Mouse (Mus musculus): ENCODE measurements around the gene Cntrob. TPM values are rescaled to one million over a fixed set of nuclear protein-coding genes. Genes with fewer than 3 reads are reported as not detected.
A peak's percentile ranks its signal among the peaks of the same experiment; 100 is the strongest.

Cntrob gene
- polyA plus RNA-seq, 1 experiment from 2014 or later = 37.3 TPM

- Histone ChIP-seq H3K27ac (replicated peaks) (peak overlapping the region; percentile 100), H3K4me1 (peaks cover 88% of the 10 kb centered on the region), H3K27me3 (replicated peaks; ENCODE audit: low read depth, poor library complexity, severe bottlenecking) (no peaks in the 10 kb centered on the region), H3K9me3 (no peaks in the 10 kb centered on the region), H3K4me3 (peak overlapping the region; percentile 97), H3K36me3 (replicated peaks) (peaks cover 33% of the 10 kb centered on the region)
- WGBS = under 1% methylated on average over 26 of the region's 26 CpGs
- peak; percentile 93 for DNase-seq (ENCODE audit: low spot score)
Observed at GRCm38 (mm10) chr11:69366157-69366854, 42.7 kb upstream of the Cntrob start.

GRCm38 (mm10) chr11:69365722-69366121 lies 42.1 kb upstream of the Cntrob start:
- H3K4me3 ChIP-seq = peak overlapping the region; percentile 97
- no peak for DNase-seq (ENCODE audit: low spot score)
- WGBS = 22% methylated on average over 6 of the region's 6 CpGs
- H3K36me3 ChIP-seq (replicated peaks) = peaks cover 38% of the 10 kb centered on the region
- H3K4me1 ChIP-seq = peaks cover 84% of the 10 kb centered on the region
- H3K27ac ChIP-seq (replicated peaks) = peak overlapping the region; percentile 100
- H3K9me3 ChIP-seq = no peaks in the 10 kb centered on the region
- no peaks in the 10 kb centered on the region for H3K27me3 ChIP-seq (replicated peaks; ENCODE audit: low read depth, poor library complexity, severe bottlenecking)

GRCm38 (mm10) chr11:69364910-69365309 lies 41.3 kb upstream of the Cntrob start:
- peak overlapping the region; percentile 100 for H3K27ac ChIP-seq (replicated peaks)
- peak; percentile 63 for DNase-seq (ENCODE audit: low spot score)
- peaks cover 47% of the 10 kb centered on the region for H3K36me3 ChIP-seq (replicated peaks)
- 3% methylated on average over 6 of the region's 6 CpGs for WGBS
- H3K9me3 ChIP-seq = no peaks in the 10 kb centered on the region
- peaks cover 76% of the 10 kb centered on the region for H3K4me1 ChIP-seq
- H3K4me3 ChIP-seq = peak overlapping the region; percentile 97
- H3K27me3 ChIP-seq (replicated peaks; ENCODE audit: low read depth, poor library complexity, severe bottlenecking) = no peaks in the 10 kb centered on the region

- H3K4me1 ChIP-seq = peaks cover 72% of the 10 kb centered on the region
- WGBS = 47% methylated on average over 8 of the region's 8 CpGs
- peak overlapping the region; percentile 100 for H3K27ac ChIP-seq (replicated peaks)
- no peak for DNase-seq (ENCODE audit: low spot score)
- H3K36me3 ChIP-seq (replicated peaks) = peaks cover 52% of the 10 kb centered on the region
- H3K9me3 ChIP-seq = no peaks in the 10 kb centered on the region
- H3K27me3 ChIP-seq (replicated peaks; ENCODE audit: low read depth, poor library complexity, severe bottlenecking) = no peaks in the 10 kb centered on the region
- peak overlapping the region; percentile 97; the same call in 1 of the 2 replicates for H3K4me3 ChIP-seq
Observed at GRCm38 (mm10) chr11:69364376-69364775, 40.8 kb upstream of the Cntrob start.

GRCm38 (mm10) chr11:69362479-69362878 lies 38.9 kb upstream of the Cntrob start:
- H3K4me3 ChIP-seq = no peak overlapping the region
- H3K4me1 ChIP-seq = peaks cover 61% of the 10 kb centered on the region
- H3K27ac ChIP-seq (replicated peaks) = no peak overlapping the region
- peaks cover 71% of the 10 kb centered on the region for H3K36me3 ChIP-seq (replicated peaks)
- WGBS = 47% methylated on average over 2 of the region's 2 CpGs
- H3K9me3 ChIP-seq = no peaks in the 10 kb centered on the region
- DNase-seq (ENCODE audit: low spot score) = peak; percentile 31
- no peaks in the 10 kb centered on the region for H3K27me3 ChIP-seq (replicated peaks; ENCODE audit: low read depth, poor library complexity, severe bottlenecking)

- WGBS = 68% methylated on average over 7 of the region's 7 CpGs
Observed at GRCm38 (mm10) chr11:69362021-69362420, 38.4 kb upstream of the Cntrob start.

GRCm38 (mm10) chr11:69357690-69358089 lies 34.1 kb upstream of the Cntrob start:
- H3K27ac ChIP-seq (replicated peaks) = no peak overlapping the region
- no peaks in the 10 kb centered on the region for H3K27me3 ChIP-seq (replicated peaks; ENCODE audit: low read depth, poor library complexity, severe bottlenecking)
- H3K4me3 ChIP-seq = no peak overlapping the region
- H3K36me3 ChIP-seq (replicated peaks) = peaks cover 100% of the 10 kb centered on the region
- no peak for DNase-seq (ENCODE audit: low spot score)
- peaks cover 15% of the 10 kb centered on the region for H3K4me1 ChIP-seq
- 89% methylated on average over 12 of the region's 12 CpGs for WGBS
- H3K9me3 ChIP-seq = no peaks in the 10 kb centered on the region

More at GRCm38 (mm10) chr11:69362021-69362420, 38.4 kb upstream of the Cntrob start:
- Histone ChIP-seq H3K9me3 (no peaks in the 10 kb centered on the region), H3K4me3 (no peak overlapping the region), H3K27ac (replicated peaks) (peak overlapping the region; percentile 49; the same call in 1 of the 2 replicates), H3K36me3 (replicated peaks) (peaks cover 75% of the 10 kb centered on the region), H3K27me3 (replicated peaks; ENCODE audit: low read depth, poor library complexity, severe bottlenecking) (no peaks in the 10 kb centered on the region), H3K4me1 (peaks cover 57% of the 10 kb centered on the region)
- peak; percentile 26 for DNase-seq (ENCODE audit: low spot score)

GRCm38 (mm10) chr11:69356544-69356943 lies 33.0 kb upstream of the Cntrob start:
- Histone ChIP-seq H3K27me3 (replicated peaks; ENCODE audit: low read depth, poor library complexity, severe bottlenecking) (no peaks in the 10 kb centered on the region), H3K36me3 (replicated peaks) (peaks cover 100% of the 10 kb centered on the region), H3K4me3 (no peak overlapping the region), H3K27ac (replicated peaks) (no peak overlapping the region), H3K4me1 (peaks cover 4% of the 10 kb centered on the region), H3K9me3 (no peaks in the 10 kb centered on the region)
- WGBS = 93% methylated on average over 5 of the region's 5 CpGs
- no peak for DNase-seq (ENCODE audit: low spot score)

GRCm38 (mm10) chr11:69346441-69346840 lies 22.9 kb upstream of the Cntrob start:
- WGBS = 90% methylated on average over 26 of the region's 26 CpGs
- H3K27me3 ChIP-seq (replicated peaks; ENCODE audit: low read depth, poor library complexity, severe bottlenecking) = peaks cover 2% of the 10 kb centered on the region; the same call in 1 of the 2 replicates
- no peak for DNase-seq (ENCODE audit: low spot score)
- peaks cover 91% of the 10 kb centered on the region for H3K36me3 ChIP-seq (replicated peaks)
- H3K27ac ChIP-seq (replicated peaks) = no peak overlapping the region
- H3K4me1 ChIP-seq = peaks cover 1% of the 10 kb centered on the region
- H3K9me3 ChIP-seq = no peaks in the 10 kb centered on the region
- H3K4me3 ChIP-seq = no peak overlapping the region

GRCm38 (mm10) chr11:69340161-69341131 lies 16.9 kb upstream of the Cntrob start, which contains the start of gene Rnf227:
Gene Rnf227 (plus strand): TSS chr11:69340461.
- H3K4me1 ChIP-seq = peaks cover 18% of the 10 kb centered on the region
- peak within 1 kb of the TSS; percentile 90 for H3K27ac ChIP-seq (replicated peaks)
- H3K36me3 ChIP-seq (replicated peaks) = peaks cover 32% of the 10 kb centered on the region
- H3K9me3 ChIP-seq = 0 out of 2 replicates have a peak, but pooled peaks cover 8% of the 10 kb centered on the region
- peaks cover 31% of the 10 kb centered on the region for H3K27me3 ChIP-seq (replicated peaks; ENCODE audit: low read depth, poor library complexity, severe bottlenecking)
- WGBS = 2% methylated on average over 99 of the region's 99 CpGs
- peak within 1 kb of the TSS; percentile 69 for H3K4me3 ChIP-seq
- peak; percentile 88 for DNase-seq (ENCODE audit: low spot score)

GRCm38 (mm10) chr11:69334796-69335195 lies 11.2 kb upstream of the Cntrob start:
- 76% methylated on average over 4 of the region's 4 CpGs for WGBS
- H3K4me3 ChIP-seq = no peak overlapping the region
- H3K9me3 ChIP-seq = 0 out of 2 replicates have a peak, but pooled peaks cover 8% of the 10 kb centered on the region
- DNase-seq (ENCODE audit: low spot score) = no peak
- no peak overlapping the region for H3K27ac ChIP-seq (replicated peaks)
- H3K36me3 ChIP-seq (replicated peaks) = no peaks in the 10 kb centered on the region
- peaks cover 24% of the 10 kb centered on the region for H3K4me1 ChIP-seq
- peaks cover 44% of the 10 kb centered on the region for H3K27me3 ChIP-seq (replicated peaks; ENCODE audit: low read depth, poor library complexity, severe bottlenecking)

GRCm38 (mm10) chr11:69333922-69334321 lies 10.3 kb upstream of the Cntrob start:
- no peak overlapping the region for H3K27ac ChIP-seq (replicated peaks)
- DNase-seq (ENCODE audit: low spot score) = no peak

More at GRCm38 (mm10) chr11:69333922-69334321, 10.3 kb upstream of the Cntrob start:
- 69% methylated on average over 3 of the region's 3 CpGs for WGBS
- H3K4me1 ChIP-seq = peaks cover 24% of the 10 kb centered on the region
- 0 out of 2 replicates have a peak, but pooled peaks cover 8% of the 10 kb centered on the region for H3K9me3 ChIP-seq
- no peaks in the 10 kb centered on the region for H3K36me3 ChIP-seq (replicated peaks)
- 0 out of 2 replicates have a peak overlapping the region, but pooled peaks have one; percentile 1 for H3K4me3 ChIP-seq
- H3K27me3 ChIP-seq (replicated peaks; ENCODE audit: low read depth, poor library complexity, severe bottlenecking) = peaks cover 44% of the 10 kb centered on the region
